Comparison of ENCODE assay signal across 8 mouse cellular contexts in genomic region chr11:57645847-57646246, GRCm38 (mm10). TPM values are rescaled to one million over a fixed set of nuclear protein-coding genes. Genes with fewer than 3 reads are reported as not detected.
DNase-seq lines count a peak whose midpoint lies in the region; ATAC-seq lines count a peak whose summit lies in the region.

No protein-coding gene starts in this region.

- 0 out of 2 replicates have a peak, but pooled peaks cover 2% of the 10 kb centered on the region for H3K27me3 ChIP-seq in embryonic facial prominence, embryonic 15.5 days
- H3K27me3 ChIP-seq in intestine, embryonic 16.5 days (replicated peaks; ENCODE audit: control insufficient read depth, insufficient read depth, low read length) = no peaks in the 10 kb centered on the region
- H3K27me3 ChIP-seq in neural tube, embryonic 15.5 days (replicated peaks) = no peaks in the 10 kb centered on the region

- H3K4me3 ChIP-seq in embryonic facial prominence, embryonic 15.5 days (replicated peaks) = peak overlapping the region; percentile 82
- peak overlapping the region; percentile 90 for H3K4me3 ChIP-seq in intestine, embryonic 16.5 days (ENCODE audit: low read length)
- H3K4me3 ChIP-seq in neural tube, embryonic 15.5 days (replicated peaks) = peak overlapping the region; percentile 76

- no peaks in the 10 kb centered on the region for H3K36me3 ChIP-seq in embryonic facial prominence, embryonic 15.5 days
- no peaks in the 10 kb centered on the region for H3K36me3 ChIP-seq in intestine, embryonic 16.5 days (ENCODE audit: control insufficient read depth, insufficient read depth, low read length)
- no peaks in the 10 kb centered on the region for H3K36me3 ChIP-seq in neural tube, embryonic 15.5 days

- H3K27ac ChIP-seq in embryonic facial prominence, embryonic 15.5 days (replicated peaks) = 0 out of 2 replicates have a peak overlapping the region, but pooled peaks have one; percentile 86
- no peak overlapping the region for H3K27ac ChIP-seq in intestine, embryonic 16.5 days (ENCODE audit: low read length)
- no peak overlapping the region for H3K27ac ChIP-seq in neural tube, embryonic 15.5 days (replicated peaks)

- WGBS in embryonic facial prominence, embryonic 15.5 days = 16% methylated on average over 8 of the region's 8 CpGs
- WGBS in intestine, embryonic 16.5 days = 19% methylated on average over 8 of the region's 8 CpGs
- WGBS in neural tube, embryonic 15.5 days = 20% methylated on average over 8 of the region's 8 CpGs

- peak overlapping the region; percentile 95 for H3K4me2 ChIP-seq in embryonic facial prominence, embryonic 15.5 days (replicated peaks)
- peak overlapping the region; percentile 79 for H3K4me2 ChIP-seq in intestine, embryonic 16.5 days (ENCODE audit: low read depth, low read length)
- H3K4me2 ChIP-seq in neural tube, embryonic 15.5 days = peak overlapping the region; percentile 97

- H3K4me1 ChIP-seq in embryonic facial prominence, embryonic 15.5 days = peaks cover 52% of the 10 kb centered on the region
- peaks cover 18% of the 10 kb centered on the region for H3K4me1 ChIP-seq in intestine, embryonic 16.5 days (ENCODE audit: control insufficient read depth, insufficient read depth, low read length)
- peaks cover 53% of the 10 kb centered on the region for H3K4me1 ChIP-seq in neural tube, embryonic 15.5 days

- no peak for ATAC-seq in embryonic facial prominence, embryonic 15.5 days (ENCODE audit: insufficient number of reproducible peaks, low FRiP score, low TSS enrichment, low read depth)
- ATAC-seq in intestine, embryonic 16.5 days = no peak
- no peak for ATAC-seq in neural tube, embryonic 15.5 days (ENCODE audit: low FRiP score)

- peak; percentile 1 for DNase-seq in right cerebral cortex, postnatal 25 days
- no peak for DNase-seq in right cerebral cortex, adult 18-20 months
- no peak for DNase-seq in ovary, postnatal 14 days (ENCODE audit: low spot score)
- no peak for DNase-seq in kidney, adult 9 months
- no peak for DNase-seq in cerebellum, postnatal 25 days

- H3K9me3 ChIP-seq in embryonic facial prominence, embryonic 15.5 days (replicated peaks) = no peaks in the 10 kb centered on the region
- no peaks in the 10 kb centered on the region for H3K9me3 ChIP-seq in intestine, embryonic 16.5 days (ENCODE audit: control insufficient read depth, low read length)
- no peaks in the 10 kb centered on the region for H3K9me3 ChIP-seq in neural tube, embryonic 15.5 days (replicated peaks)

- H3K9ac ChIP-seq in embryonic facial prominence, embryonic 15.5 days = peak overlapping the region; percentile 90; the same call in 1 of the 2 replicates
- H3K9ac ChIP-seq in intestine, embryonic 16.5 days (ENCODE audit: low read depth, low read length) = peak overlapping the region; percentile 96
- peak overlapping the region; percentile 77 for H3K9ac ChIP-seq in neural tube, embryonic 15.5 days (replicated peaks)

RNA-seq across cellular contexts. Expression of gene Galnt10, which starts 0.6 kb away (rescaled TPM):
- polyA plus RNA-seq in embryonic facial prominence, embryonic 15.5 days (2015; fragmentation: Nextera tagmentation; extraction: Ambion mirVana) = 26.3 and 27.5 TPM in 2 replicates
- 16.9 and 17.8 TPM in 2 replicates for polyA plus RNA-seq in intestine, embryonic 16.5 days (2015; fragmentation: Nextera tagmentation; extraction: Ambion mirVana)
- 11.7 and 12.7 TPM in 2 replicates for polyA plus RNA-seq in neural tube, embryonic 15.5 days (2015; fragmentation: Nextera tagmentation; extraction: Ambion mirVana)
